Mouse (Mus musculus): ENCODE results near the gene Tmem143.
"Not testable (repeated sequence)": the region's sequence is repeated elsewhere in the genome, so short reads cannot be mapped to it uniquely, and the experiment has no call there.

The Tmem143 gene

DNA sequence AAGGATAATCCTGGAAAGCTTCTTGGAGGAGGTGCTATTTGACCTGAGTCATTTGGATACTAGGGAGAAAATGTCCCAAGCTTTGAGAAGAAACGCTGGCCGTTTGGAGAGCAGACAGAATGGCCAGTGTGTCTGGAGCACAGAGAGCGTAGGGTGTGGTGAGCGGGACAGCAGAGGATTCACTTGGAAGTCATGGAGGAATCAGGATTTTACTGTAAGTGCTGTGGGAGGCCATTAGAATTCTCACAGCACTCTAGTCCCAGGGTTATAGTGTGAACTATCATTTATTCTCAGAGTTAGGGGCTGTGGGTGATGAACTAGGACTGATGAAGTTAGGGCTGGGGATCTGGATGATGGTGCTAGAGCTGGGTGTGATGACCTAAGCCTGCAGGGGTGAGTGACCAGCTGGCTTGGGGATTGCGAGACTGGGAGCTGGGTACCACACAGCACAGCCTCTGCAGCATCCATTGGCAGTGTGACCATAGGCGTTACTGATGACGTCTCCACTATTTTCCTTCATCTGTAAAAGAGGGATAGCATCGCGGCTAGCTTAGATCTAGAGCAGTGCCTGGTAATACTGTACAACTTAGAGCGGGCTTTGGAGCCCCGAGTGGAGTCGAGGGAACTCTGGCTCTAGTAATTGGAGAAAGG, 25.3 kb downstream of the Tmem143 start:
- no peak for DNase-seq (ENCODE audit: low read depth in 1 of 2, low spot score in 2 of 2)

DNA sequence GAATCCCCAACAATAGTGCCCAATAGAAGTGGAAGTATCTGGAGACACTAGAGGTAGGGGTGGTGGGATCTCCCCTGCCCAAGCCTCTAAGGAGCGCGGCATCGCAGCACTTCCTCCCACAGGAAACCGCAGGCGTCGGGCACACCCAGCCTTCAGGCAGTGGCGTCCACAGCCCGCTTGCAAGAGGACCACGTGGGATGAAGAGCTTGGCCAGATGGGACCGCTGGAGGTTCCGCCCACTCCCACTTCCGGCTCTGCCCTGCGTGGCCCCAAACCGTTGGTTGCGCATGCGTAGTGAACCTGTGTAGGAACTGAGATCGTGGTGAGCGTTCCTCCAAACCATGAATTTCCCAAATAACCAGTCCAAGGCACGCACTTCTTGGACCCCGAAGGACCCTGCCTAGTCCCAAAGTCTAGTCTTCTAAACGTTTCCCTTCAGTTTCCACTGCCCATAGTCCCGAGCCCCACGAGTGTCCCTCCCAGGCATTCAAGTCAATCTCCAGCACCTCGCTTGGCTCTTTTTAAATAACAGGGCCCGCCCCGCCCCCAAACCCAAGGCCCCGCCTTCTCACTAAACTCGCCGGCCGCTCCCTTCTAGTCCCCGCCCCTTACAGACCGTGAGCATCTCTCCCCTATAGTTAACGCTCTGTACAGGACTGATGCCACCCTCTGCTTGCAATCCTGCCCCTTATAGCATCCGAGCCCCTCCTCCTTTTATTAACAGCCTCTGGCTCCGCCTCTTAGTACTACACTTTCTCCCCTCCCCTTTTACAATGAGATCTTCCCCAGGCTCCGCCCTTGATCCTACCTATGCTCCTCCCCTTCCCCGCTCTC, 26.4 kb downstream of the Tmem143 start:
- peak; percentile 95 to 96 for DNase-seq (ENCODE audit: low read depth in 1 of 2, low spot score in 2 of 2)

DNA sequence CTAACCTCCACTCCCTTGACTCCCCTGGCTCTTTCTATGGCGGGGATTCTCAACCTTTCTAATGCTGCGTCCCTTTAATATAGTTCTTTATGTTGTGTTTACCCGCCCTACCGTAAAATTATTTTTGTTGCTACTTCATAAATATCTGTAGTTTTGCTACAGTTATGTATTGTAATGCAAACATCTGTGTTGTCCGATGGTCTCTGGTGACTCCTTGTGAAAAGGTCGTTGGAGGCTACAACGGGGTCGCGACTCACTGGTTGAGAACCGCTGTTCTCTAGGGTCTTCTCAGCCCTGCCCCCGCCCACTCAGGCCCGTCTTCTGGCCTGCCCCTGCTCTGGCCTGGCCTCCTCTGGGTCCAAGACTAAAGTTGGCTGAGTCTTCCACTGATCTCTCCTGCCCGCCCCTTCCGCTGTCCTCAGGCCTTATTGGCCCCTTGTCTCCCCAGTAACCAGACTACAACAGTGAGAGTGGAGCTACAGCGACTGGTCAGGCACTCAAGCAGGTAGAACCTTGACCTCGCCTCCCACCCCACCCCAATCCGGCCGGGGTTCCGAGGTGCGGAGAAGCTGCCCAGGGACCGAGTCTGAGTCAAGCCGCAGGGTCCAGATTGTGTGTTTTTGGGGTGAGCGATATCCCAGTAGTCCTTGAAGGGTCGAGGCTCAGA, 27.2 kb downstream of the Tmem143 start, which contains the start of gene Ccdc114:
TSS of gene Ccdc114 (plus strand) at position 311 of the 667 bp plus-strand sequence.
- DNase-seq (ENCODE audit: low read depth in 1 of 2, low spot score in 2 of 2), result peak; percentile 32 to 51

DNA sequence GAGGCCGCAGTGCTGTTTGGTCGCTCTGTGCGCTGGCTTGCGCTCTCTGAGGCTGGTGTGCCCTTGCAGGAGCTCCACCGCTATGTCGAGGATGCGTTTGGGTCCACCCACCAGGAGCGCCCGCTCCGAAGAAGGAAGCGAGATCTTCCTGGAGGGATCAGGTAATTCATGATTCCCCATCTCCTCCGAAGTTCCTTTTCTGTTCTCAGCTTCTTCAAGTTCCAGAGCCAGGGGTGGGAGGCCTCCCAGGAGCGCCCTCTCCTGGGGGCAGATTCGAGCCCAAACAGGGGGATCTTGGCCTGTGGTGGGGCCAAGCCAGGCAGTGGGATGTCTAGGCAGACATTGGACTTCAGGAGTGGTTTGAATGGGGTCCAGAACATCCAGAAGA, 27.7 kb downstream of the Tmem143 start:
- no peak for DNase-seq (ENCODE audit: low read depth in 1 of 2, low spot score in 2 of 2)

GRCm38 (mm10) chr7:45928626-45929295, 32.0 kb downstream of the Tmem143 start:
- no peak for DNase-seq (ENCODE audit: low read depth in 1 of 2, low spot score in 2 of 2)

DNA sequence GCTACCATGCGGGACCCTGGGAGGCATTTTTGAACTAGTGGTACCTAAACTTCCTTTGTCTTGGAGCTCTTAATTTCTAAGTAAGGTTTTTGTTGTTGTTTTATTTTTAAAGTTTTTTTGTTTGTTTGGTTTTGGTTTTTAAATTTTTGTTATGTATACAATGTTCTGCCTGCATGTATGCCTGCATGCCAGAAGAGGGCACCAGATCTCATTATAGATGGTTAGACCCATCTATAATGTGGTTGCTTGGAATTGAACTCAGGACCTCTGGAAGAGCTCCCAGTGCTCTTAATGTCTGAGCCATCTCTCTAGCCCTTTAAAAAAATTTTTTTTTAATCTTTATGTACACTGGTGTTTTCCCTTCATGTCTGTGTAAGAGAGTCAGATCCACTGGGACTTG, 32.9 kb downstream of the Tmem143 start:
- DNase-seq (ENCODE audit: low read depth in 1 of 2, low spot score in 2 of 2), result no peak

DNA sequence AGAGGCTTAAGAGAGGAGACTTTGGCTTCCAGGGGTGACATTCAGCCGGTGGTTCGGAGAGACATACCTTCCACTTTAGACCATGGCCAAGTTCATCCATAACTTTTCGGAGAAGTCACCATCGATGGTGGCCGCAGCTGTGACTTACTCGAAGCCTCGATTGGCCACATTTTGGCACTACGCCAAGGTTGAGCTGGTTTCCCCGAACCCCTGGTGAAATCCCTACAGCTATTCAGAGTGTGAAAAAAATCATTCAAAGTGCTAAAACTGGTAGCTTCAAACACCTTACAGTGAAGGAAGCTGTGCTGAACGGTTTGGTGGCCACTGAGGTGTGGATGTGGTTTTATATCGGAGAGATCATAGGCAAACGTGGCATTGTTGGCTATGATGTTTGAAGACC, 37.0 kb downstream of the Tmem143 start:
- DNase-seq (ENCODE audit: low read depth in 1 of 2, low spot score in 2 of 2), result not testable (repeated sequence)

- DNase-seq (ENCODE audit: low read depth in 1 of 2, low spot score in 2 of 2), result peak in 1 of 2 experiments; percentile 50
Observed at GRCm38 (mm10) chr7:45935114-45935513, 38.4 kb downstream of the Tmem143 start.

- DNase-seq (ENCODE audit: low read depth in 1 of 2, low spot score in 2 of 2), result no peak
Observed at GRCm38 (mm10) chr7:45939836-45940235, 43.1 kb downstream of the Tmem143 start.

DNA sequence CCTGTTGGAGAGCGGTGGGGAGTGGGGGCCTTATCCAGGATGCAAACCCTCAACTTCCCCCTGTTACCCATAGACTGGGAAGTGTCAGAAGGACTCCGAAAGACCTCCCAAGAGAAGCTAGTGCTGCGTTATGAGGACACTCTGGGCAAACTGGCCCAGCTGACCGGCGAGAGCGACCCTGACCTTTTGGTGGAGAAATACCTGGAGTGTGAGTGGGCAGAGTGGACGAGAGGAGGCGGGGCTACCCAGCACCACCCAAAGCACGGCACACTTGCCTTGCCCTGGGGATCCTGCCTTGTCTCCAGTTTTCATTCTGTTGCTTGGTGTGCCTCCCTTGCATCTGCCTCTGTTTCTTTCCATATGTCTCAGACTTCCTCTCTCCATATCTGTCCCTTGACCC, 45.2 kb downstream of the Tmem143 start:
- DNase-seq (ENCODE audit: low read depth in 1 of 2, low spot score in 2 of 2), result no peak

GRCm38 (mm10) chr7:45943280-45943679, 46.5 kb downstream of the Tmem143 start:
- DNase-seq (ENCODE audit: low read depth in 1 of 2, low spot score in 2 of 2), result not testable (repeated sequence)

- DNase-seq (ENCODE audit: low read depth in 1 of 2, low spot score in 2 of 2), result no peak
Observed at GRCm38 (mm10) chr7:45949061-45949460, 52.3 kb downstream of the Tmem143 start.

DNA sequence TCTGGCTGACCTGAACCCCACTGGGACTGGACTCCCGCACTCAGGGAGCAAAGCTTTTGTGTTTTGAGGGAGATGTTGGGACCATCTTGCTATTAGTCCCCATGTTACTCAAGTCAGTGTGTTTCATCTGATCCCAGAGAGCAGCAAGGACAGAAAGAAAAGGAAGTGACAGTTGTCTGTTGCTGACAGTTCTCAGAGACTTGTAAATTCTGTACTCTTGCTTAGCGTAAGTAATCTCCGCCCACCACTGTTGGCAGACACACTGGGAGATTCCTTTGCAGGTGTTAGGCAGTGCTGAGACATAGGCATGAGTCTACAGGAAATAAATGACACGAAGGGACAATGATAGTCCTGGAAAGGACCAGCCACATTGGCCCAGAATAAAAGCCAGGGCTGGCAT, 59.9 kb downstream of the Tmem143 start:
- no peak for DNase-seq (ENCODE audit: low read depth in 1 of 2, low spot score in 2 of 2)
